Mouse (Mus musculus) embryonic facial prominence, embryonic 15.5 days (tissue): Measurements from ENCODE around the gene Csf3. TPM values are rescaled to one million over a fixed set of nuclear protein-coding genes. Genes with fewer than 3 reads are reported as not detected.
"Not testable (repeated sequence)": the region's sequence is repeated elsewhere in the genome, so short reads cannot be mapped to it uniquely, and the experiment has no call there.

Experiments
- ATAC-seq: fragments of 200-750 bp; cut with Nextera tagmentation; 2 replicates; pipeline ENCODE4 v1.8.0; 2017; ENCODE audit warnings: low read depth, moderate TSS enrichment; ENCODE audit not compliant: insufficient number of reproducible peaks, low FRiP score, low TSS enrichment
- H3K27ac ChIP-seq: fragments of 300-500 bp; sonication (generic); replicated peaks from 2 replicates; pipeline ENCODE4 v1.5.1; 2015; ENCODE audit warnings: mild to moderate bottlenecking, inconsistent platforms
- H3K27me3 ChIP-seq: fragments of 300-500 bp; sonication (generic); 2 replicates; pipeline ENCODE4 v1.6.1; 2015; ENCODE audit warnings: inconsistent platforms
- H3K36me3 ChIP-seq: fragments of 300-500 bp; sonication (generic); 2 replicates; pipeline ENCODE4 v1.6.1; 2015; ENCODE audit warnings: mild to moderate bottlenecking, inconsistent platforms
- H3K4me1 ChIP-seq: fragments of 300-500 bp; sonication (generic); 2 replicates; pipeline ENCODE4 v1.6.1; 2015; ENCODE audit warnings: inconsistent platforms
- H3K4me2 ChIP-seq: fragments of 300-500 bp; sonication (generic); replicated peaks from 2 replicates; pipeline ENCODE4 v1.6.1; 2015; ENCODE audit warnings: mild to moderate bottlenecking, inconsistent platforms
- H3K4me3 ChIP-seq: fragments of 300-500 bp; sonication (generic); replicated peaks from 2 replicates; pipeline ENCODE4 v1.5.1; 2015; ENCODE audit warnings: mild to moderate bottlenecking, inconsistent platforms
- H3K9ac ChIP-seq: fragments of 300-500 bp; sonication (generic); 2 replicates; pipeline ENCODE4 v1.6.1; 2015; ENCODE audit warnings: inconsistent platforms
- H3K9me3 ChIP-seq: fragments of 300-500 bp; sonication (generic); replicated peaks from 2 replicates; pipeline ENCODE4 v1.6.1; 2016; ENCODE audit warnings: inconsistent platforms
- WGBS: fragments of 180-500 bp; shearing (Covaris S2); methylation state at CpG from one replicate; pipeline ENCODE4 v1.1.7; 2015; 5-methylcytosine and 5-hydroxymethylcytosine counted together
- polyA plus RNA-seq: library from polyadenylated mRNA; unstranded; fragments of >200 nt; fragmentation: Nextera tagmentation; extraction: Ambion mirVana; gene quantifications from 2 replicates; pipeline ENCODE4 v1.2.1, GENCODE M21; 2015

The Csf3 gene
- polyA plus RNA-seq, 1 experiment from 2014 or later, result 0.31 TPM

DNA sequence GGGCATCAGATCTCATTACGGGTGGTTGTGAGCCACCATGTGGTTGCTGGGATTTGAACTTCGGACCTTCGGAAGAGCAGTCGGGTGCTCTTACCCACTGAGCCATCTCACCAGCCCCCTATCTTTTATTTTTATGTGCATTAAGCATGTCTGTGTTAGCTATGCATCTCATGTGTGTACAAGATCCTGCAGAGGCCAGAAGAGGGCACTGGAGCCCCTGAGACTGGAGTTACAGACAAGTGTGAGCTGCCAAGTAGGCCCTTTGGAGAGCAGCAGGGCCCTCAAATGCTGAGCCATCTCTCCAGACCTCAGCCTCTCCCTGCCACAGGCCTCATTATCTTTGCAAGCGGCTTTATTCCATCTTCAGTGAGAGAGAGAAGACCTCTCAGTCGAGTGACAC lies 10.9 kb downstream of the Csf3 start:
- peaks cover 33% of the 10 kb centered on the region for H3K4me1 ChIP-seq
- H3K4me3 ChIP-seq, ATAC-seq, H3K4me2 ChIP-seq, H3K9ac ChIP-seq, H3K27me3 ChIP-seq, H3K9me3 ChIP-seq, H3K27ac ChIP-seq: not testable (repeated sequence)
- WGBS, result 82% methylated on average over 6 of the region's 6 CpGs
- H3K36me3 ChIP-seq, result peaks cover 70% of the 10 kb centered on the region

DNA sequence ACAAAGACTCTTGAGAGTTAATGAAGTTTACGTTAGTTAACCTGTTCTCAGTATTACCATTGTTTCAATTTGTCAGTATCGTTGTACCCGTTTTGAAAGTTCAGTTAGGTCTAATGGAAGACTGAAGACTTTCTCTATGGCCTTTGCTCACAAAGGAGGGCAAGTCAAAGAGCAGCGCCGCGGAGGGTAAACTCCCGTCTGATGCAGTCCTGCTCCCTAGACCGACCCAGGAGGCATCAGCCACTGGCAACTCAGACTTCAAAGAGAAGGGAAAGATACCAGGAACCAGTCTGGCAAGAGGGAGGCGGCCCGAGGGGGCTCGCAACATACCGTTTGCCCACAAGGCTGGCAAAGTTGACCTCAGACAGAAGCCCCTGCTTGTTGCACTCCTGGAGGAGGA lies 12.6 kb downstream of the Csf3 start:
- H3K4me3 ChIP-seq, result no peak overlapping the region
- ATAC-seq, result no peak
- H3K27ac ChIP-seq, result no peak overlapping the region
- H3K36me3 ChIP-seq, result peaks cover 68% of the 10 kb centered on the region
- no peaks in the 10 kb centered on the region for H3K9me3 ChIP-seq
- H3K9ac ChIP-seq, result no peak overlapping the region
- no peak overlapping the region for H3K4me2 ChIP-seq
- H3K27me3 ChIP-seq, result no peaks in the 10 kb centered on the region
- H3K4me1 ChIP-seq, result peaks cover 31% of the 10 kb centered on the region
- 79% methylated on average over 12 of the region's 12 CpGs for WGBS

DNA sequence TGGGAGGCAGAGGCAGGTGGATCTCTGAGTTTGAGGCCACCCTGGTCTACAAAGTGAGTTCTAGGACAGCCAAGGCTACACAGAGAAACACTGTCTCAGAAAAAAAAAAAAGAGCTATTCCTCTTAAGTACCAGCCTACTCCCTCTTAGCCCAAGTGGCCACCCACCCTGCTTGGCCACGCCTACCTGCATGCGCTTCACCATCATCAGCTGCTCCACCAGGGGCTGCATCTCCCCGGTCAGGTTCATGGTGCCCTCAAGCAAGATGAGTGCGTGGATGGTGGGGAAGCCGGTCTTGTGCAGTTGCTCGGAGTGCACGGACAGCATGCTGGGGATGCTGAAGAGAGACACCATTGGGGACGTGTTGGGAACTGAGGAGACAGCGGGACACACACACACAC lies 14.9 kb downstream of the Csf3 start:
- Histone ChIP-seq H3K27me3 (no peaks in the 10 kb centered on the region), H3K4me1 (peaks cover 15% of the 10 kb centered on the region), H3K9me3 (no peaks in the 10 kb centered on the region), H3K9ac (no peak overlapping the region), H3K27ac (no peak overlapping the region), H3K4me3 (no peak overlapping the region), H3K4me2 (no peak overlapping the region), H3K36me3 (peaks cover 56% of the 10 kb centered on the region)
- 86% methylated on average over 9 of the region's 9 CpGs for WGBS
- ATAC-seq, result no peak

DNA sequence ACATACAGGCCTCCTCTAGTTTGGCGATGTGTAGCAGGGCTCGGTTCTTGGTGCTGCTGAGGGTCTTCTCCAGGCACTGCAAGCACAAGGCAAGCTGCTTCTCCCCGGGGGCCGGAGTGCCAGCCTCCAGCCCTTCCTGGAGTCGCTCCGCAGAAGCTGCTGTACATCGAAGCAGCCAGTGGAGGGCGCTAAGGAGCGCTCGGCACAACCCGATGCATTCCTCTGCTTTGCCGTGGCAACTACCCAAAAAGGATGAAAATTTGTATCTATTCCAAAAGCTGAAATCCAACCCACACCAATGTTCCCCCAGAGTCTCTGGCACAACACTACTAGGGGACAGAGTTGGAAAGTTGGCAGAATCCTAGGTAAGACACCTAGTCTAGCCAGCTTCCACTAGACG lies 16.8 kb downstream of the Csf3 start:
- Histone ChIP-seq H3K4me2 (peak overlapping the region; percentile 15; the same call in 1 of the 2 replicates), H3K4me1 (peaks cover 21% of the 10 kb centered on the region), H3K9me3 (no peaks in the 10 kb centered on the region), H3K27me3 (no peaks in the 10 kb centered on the region), H3K4me3 (no peak overlapping the region), H3K27ac (peak overlapping the region; percentile 68), H3K9ac (no peak overlapping the region), H3K36me3 (peaks cover 44% of the 10 kb centered on the region)
- WGBS, result 15% methylated on average over 13 of the region's 13 CpGs
- ATAC-seq, result 0 out of 2 replicates have a peak, but pooled peaks have one; percentile 35

DNA sequence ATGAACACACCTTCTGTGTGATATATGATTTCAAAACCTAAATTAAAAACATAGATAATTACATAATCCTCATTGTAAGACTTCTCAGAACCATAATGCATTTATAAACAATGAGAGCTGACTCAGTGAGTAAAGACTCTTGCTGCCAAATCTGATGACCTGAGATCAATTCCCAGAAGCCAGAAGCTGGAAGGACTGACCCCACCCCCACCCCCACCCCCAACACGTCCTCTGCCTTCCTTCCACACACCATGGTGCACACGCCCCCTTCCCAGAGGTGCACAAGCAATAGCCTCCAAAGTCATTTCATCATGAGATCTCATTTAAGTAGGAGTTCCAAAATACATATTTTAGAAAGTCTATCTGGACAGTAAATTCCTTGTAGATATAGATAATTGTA lies 19.7 kb downstream of the Csf3 start:
- Histone ChIP-seq H3K9ac (no peak overlapping the region), H3K4me1 (peaks cover 21% of the 10 kb centered on the region), H3K9me3 (no peaks in the 10 kb centered on the region), H3K27me3 (no peaks in the 10 kb centered on the region), H3K27ac (no peak overlapping the region), H3K4me2 (no peak overlapping the region), H3K4me3 (no peak overlapping the region), H3K36me3 (peaks cover 31% of the 10 kb centered on the region)
- ATAC-seq, result no peak
- 71% methylated on average over 2 of the region's 2 CpGs for WGBS

DNA sequence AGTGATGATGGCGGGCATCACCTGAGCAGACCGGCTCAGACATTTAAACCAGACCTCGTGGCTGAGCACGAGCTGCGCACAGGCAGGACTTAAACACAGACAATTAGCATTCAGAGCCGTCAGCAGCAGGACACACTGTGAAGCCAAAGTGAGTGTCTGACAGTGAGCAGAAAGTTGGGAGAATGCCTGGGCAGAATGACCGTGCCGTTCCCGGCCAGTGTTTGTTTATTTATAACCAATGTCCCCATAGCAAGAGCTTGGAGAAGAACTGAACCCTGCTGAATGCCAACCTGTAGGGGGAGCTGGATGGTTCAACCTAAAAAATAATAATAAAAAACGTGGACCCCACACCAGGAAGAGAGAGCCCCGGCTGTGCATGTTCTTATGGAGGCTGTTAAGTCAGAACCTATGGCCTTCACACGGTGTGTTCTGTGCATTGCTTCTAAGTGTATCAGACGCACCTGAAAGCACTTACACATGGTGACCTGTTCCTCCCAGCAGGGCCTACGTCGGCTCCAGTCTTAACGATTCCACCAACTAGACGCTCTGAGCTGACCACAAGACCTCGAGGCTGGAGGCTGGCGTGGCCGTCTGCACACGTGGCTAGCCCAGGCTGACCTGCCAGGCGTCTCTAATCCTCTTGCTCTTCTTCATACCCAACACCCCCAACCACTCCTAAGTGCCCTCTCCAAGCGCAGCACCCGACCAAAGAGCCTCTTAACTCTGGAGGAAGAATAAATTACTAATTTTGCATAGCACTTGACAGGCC lies 20.6 kb downstream of the Csf3 start:
- H3K9ac ChIP-seq, result no peak overlapping the region
- H3K4me3 ChIP-seq, result no peak overlapping the region
- H3K27me3 ChIP-seq, result no peaks in the 10 kb centered on the region
- H3K4me1 ChIP-seq, result peaks cover 21% of the 10 kb centered on the region
- peak overlapping the region; percentile 52 for H3K27ac ChIP-seq
- peaks cover 25% of the 10 kb centered on the region for H3K36me3 ChIP-seq
- 59% methylated on average over 24 of the region's 24 CpGs for WGBS
- no peaks in the 10 kb centered on the region for H3K9me3 ChIP-seq
- H3K4me2 ChIP-seq, result no peak overlapping the region
- ATAC-seq, result no peak

DNA sequence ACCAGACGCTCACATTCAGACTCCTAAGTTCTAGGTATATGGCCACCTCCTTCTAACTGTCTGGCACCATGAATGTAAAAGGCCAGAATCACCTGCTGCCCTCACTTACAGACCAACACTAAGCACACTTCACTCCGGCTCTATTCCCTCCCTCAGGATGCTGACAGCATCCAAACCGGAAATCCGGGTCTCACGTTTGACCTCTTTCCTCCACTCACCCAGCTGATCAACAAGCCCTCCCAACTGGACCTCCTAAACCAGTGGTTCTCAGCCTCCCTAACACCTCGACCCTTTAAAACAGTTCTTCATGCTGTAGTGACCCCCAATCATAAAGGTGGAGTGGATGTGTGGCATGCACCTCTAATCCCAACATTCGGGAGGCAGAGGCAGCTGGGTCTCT lies 22.0 kb downstream of the Csf3 start:
- Histone ChIP-seq H3K9me3 (no peaks in the 10 kb centered on the region), H3K4me1 (peaks cover 15% of the 10 kb centered on the region), H3K4me3 (no peak overlapping the region), H3K27me3 (no peaks in the 10 kb centered on the region), H3K36me3 (peaks cover 23% of the 10 kb centered on the region), H3K9ac (no peak overlapping the region), H3K27ac (no peak overlapping the region), H3K4me2 (no peak overlapping the region)
- no peak for ATAC-seq
- WGBS, result 75% methylated on average over 7 of the region's 7 CpGs

DNA sequence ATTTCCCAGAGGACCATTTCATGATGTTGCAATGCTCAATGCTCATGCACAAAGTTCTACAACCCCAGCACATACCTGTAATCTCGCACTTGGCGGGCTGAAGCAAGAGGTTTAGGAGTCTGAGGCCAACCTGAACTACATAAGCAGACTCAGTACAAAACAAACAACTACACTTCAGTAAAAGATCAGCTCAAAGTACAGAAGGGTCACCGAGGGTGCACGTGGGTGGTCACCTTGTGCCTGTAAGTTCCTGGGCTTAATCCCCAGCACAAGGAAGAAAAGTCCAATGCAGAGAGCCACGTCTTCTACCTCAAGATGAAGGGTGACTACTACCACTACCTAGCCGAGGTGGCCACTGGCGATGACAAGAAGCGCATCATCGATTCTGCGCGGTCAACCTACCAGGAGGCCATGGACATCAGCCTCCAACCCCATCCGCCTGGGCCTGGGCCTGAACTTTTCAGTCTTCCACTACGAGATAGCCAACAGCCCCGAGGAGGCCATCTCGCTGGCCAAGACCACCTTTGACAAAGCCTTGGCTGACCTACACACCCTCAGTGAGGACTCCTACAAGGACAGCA lies 25.0 kb downstream of the Csf3 start:
- Histone ChIP-seq H3K9me3 (no peaks in the 10 kb centered on the region), H3K4me2 (no peak overlapping the region), H3K4me1 (peaks cover 28% of the 10 kb centered on the region), H3K27me3 (no peaks in the 10 kb centered on the region), H3K4me3 (no peak overlapping the region), H3K36me3 (peaks cover 23% of the 10 kb centered on the region), H3K9ac (no peak overlapping the region), H3K27ac (no peak overlapping the region)
- ATAC-seq, result no peak
- WGBS, result 94% methylated on average over 15 of the region's 15 CpGs

DNA sequence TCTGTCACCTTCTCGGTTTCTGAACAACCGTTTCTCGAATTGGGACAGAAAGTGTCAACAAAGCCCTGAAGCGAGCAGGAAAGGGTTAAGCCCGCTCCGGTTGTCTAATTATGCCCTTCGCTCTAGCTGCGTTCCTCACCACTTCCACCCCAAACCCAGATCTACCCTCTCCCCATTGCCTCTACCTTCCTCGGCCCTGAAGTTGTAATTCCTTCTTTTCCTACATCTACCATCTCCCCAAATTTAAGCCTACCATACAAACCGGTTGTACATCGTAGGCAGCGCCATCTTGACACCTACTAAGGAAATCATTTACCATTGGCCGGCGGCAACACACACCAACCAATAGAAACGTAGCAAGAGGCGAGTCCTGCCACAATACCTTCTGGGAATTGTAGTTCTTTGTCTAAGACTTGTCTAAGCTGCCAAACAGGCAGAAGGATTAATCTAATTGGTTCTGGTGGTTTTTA lies 28.1 kb downstream of the Csf3 start, which contains the start of gene Med24:
Gene Med24 (minus strand): TSS at position 317 of the 470 bp plus-strand sequence.
- Histone ChIP-seq H3K9me3 (no peaks in the 10 kb centered on the region), H3K27ac (peak within 1 kb of the TSS; percentile 85), H3K4me3 (peak within 1 kb of the TSS; percentile 69), H3K36me3 (peaks cover 18% of the 10 kb centered on the region), H3K4me1 (peaks cover 27% of the 10 kb centered on the region), H3K4me2 (peak within 1 kb of the TSS; percentile 71), H3K9ac (peak within 1 kb of the TSS; percentile 24; the same call in 1 of the 2 replicates), H3K27me3 (no peaks in the 10 kb centered on the region)
- WGBS, result under 1% methylated on average over 16 of the region's 16 CpGs
- ATAC-seq, result peak; percentile 90

DNA sequence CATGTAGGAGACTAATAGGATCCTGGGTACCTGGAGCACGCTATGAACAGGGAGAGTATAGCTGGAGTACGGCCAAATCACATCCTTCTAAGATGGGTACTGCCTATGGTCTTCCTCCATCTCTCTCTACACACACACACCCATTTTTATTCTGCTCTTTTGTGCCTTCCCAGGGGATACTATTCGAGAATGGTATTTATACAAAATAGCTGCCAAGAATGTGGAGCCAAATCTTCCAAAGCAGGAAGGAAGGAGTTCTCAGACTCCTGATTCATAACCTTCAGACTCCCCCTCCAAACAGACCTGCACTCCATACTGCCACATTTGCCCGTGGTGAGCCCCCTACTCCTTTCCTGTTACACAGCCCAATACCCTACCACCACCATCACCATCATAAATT lies 29.7 kb downstream of the Csf3 start:
- no peak for ATAC-seq
- Histone ChIP-seq H3K9me3 (no peaks in the 10 kb centered on the region), H3K4me3 (no peak overlapping the region), H3K27ac (peak overlapping the region; percentile 85), H3K4me1 (peaks cover 27% of the 10 kb centered on the region), H3K27me3 (no peaks in the 10 kb centered on the region), H3K36me3 (peaks cover 8% of the 10 kb centered on the region), H3K9ac (no peak overlapping the region), H3K4me2 (peak overlapping the region; percentile 11; the same call in 1 of the 2 replicates)
- 49% methylated on average over 4 of the region's 4 CpGs for WGBS

DNA sequence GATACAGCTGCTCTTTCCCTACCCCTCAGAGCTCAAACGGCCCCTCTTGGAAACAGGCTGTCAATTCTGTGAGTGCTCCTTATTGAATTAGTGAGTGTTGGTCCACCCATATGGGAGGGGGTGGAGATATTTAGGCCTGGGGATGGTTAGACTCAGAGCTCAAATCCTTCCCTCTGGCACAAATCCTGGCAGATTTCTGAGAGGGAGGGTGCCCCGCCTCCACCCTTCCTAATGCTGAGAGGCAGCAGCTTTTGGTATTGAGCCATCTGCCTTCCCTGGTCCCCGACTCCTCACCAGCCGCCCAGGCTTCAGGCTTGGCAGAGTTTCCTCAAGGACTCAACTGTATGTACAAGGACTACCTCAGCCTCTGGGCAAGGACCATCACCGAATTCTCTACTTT lies 30.1 kb downstream of the Csf3 start:
- ATAC-seq, result peak; percentile 52
- H3K4me1 ChIP-seq, result peaks cover 27% of the 10 kb centered on the region

More for the DNA sequence above, 30.1 kb downstream of the Csf3 start:
- 36% methylated on average over 5 of the region's 5 CpGs for whole genome bisulfite sequencing
- H3K9ac ChIP-seq, result no peak overlapping the region
- H3K4me3 ChIP-seq, result no peak overlapping the region
- H3K9me3 ChIP-seq, result no peaks in the 10 kb centered on the region
- peak overlapping the region; percentile 85 for H3K27ac ChIP-seq
- no peaks in the 10 kb centered on the region for H3K27me3 ChIP-seq
- H3K36me3 ChIP-seq, result peaks cover 5% of the 10 kb centered on the region; the same call in 1 of the 2 replicates
- H3K4me2 ChIP-seq, result peak overlapping the region; percentile 11; the same call in 1 of the 2 replicates
